Mouse (Mus musculus) left cerebral cortex, postnatal 14 days (tissue): ENCODE results near the gene Atg7. TPM values are rescaled to one million over a fixed set of nuclear protein-coding genes. Genes with fewer than 3 reads are reported as not detected.
A peak's percentile ranks its signal among the peaks of the same experiment; 100 is the strongest.

Experiments used
- DNase-seq, 2 experiments: peaks; one replicate each; pipeline ENCODE4 v3.0.0; 2021 to 2022; ENCODE audit warnings: low spot score in 2 of 2, mixed read lengths in 1 of 2
- intact Hi-C: fragments of 180-260 bp; cut with DNase I; formaldehyde crosslinking; loops from one replicate; pipeline ENCODE4 v1.15.1; 2025
- total RNA-seq, 2 experiments: library from RNA; stranded (reverse); gene quantifications; 2 replicates each; pipeline ENCODE4 v1.2.3; 2021

Gene Atg7
- total RNA-seq, 2 experiments from 2014 or later, result 25.5 to 26.2 TPM

GRCm38 (mm10) chr6:114723925-114724324 lies 81.0 kb downstream of the Atg7 start:
- intact Hi-C loops, result loop anchor here (1.0 to 5.0 kb wide), 2 partner anchors 202 to 283 kb away; no protein-coding TSS in a partner anchor
- peak; percentile 78 for DNase-seq

- DNase-seq, result no peak
- intact Hi-C loops, result loop anchor here (1.0 to 5.0 kb wide), 2 partner anchors 202 to 283 kb away; no protein-coding TSS in a partner anchor
These were observed 81.5 kb downstream of the Atg7 start for GRCm38 (mm10) chr6:114724351-114724750.

GRCm38 (mm10) chr6:114725147-114725575 lies 82.3 kb downstream of the Atg7 start:
- intact Hi-C loops, result loop anchor here (5.0 kb wide), 1 partner anchor 302 kb away; no protein-coding TSS in a partner anchor
- DNase-seq, result no peak

GRCm38 (mm10) chr6:114726681-114727080 lies 83.8 kb downstream of the Atg7 start:
- no peak for DNase-seq
- intact Hi-C loops, result loop anchor here (5.0 kb wide), 1 partner anchor 301 kb away; no protein-coding TSS in a partner anchor

GRCm38 (mm10) chr6:114733156-114733555 lies 90.3 kb downstream of the Atg7 start:
- intact Hi-C loops, result loop anchor here (10.0 kb wide), 1 partner anchor 72 kb away; no protein-coding TSS in a partner anchor

GRCm38 (mm10) chr6:114733681-114734080 lies 90.8 kb downstream of the Atg7 start:
- no peak for DNase-seq
- intact Hi-C loops, result loop anchor here (10.0 kb wide), 1 partner anchor 71 kb away; no protein-coding TSS in a partner anchor

More at GRCm38 (mm10) chr6:114733156-114733555, 90.3 kb downstream of the Atg7 start:
- DNase-seq, result no peak

- intact Hi-C loops, result loop anchor here (10.0 kb wide), 1 partner anchor 70 kb away; no protein-coding TSS in a partner anchor
- DNase-seq, result no peak
These were observed 92.2 kb downstream of the Atg7 start for GRCm38 (mm10) chr6:114735054-114735453.

GRCm38 (mm10) chr6:114736355-114736754 lies 93.5 kb downstream of the Atg7 start:
- no peak for DNase-seq
- intact Hi-C loops, result loop anchor here (10.0 kb wide), 1 partner anchor 68 kb away; no protein-coding TSS in a partner anchor

- intact Hi-C loops, result loop anchor here (10.0 kb wide), 1 partner anchor 68 kb away; no protein-coding TSS in a partner anchor
- DNase-seq, result no peak
These were observed 94.3 kb downstream of the Atg7 start for GRCm38 (mm10) chr6:114737181-114737580.

GRCm38 (mm10) chr6:114737931-114738759 lies 95.2 kb downstream of the Atg7 start:
- intact Hi-C loops, result loop anchor here (10.0 kb wide), 1 partner anchor 67 kb away; no protein-coding TSS in a partner anchor
- DNase-seq, result no peak

- DNase-seq, result no peak
- intact Hi-C loops, result loop anchor here (10.0 kb wide), 1 partner anchor 66 kb away; no protein-coding TSS in a partner anchor
These were observed 95.8 kb downstream of the Atg7 start for GRCm38 (mm10) chr6:114738760-114739112.

- intact Hi-C loops, result no loop called here
- no peak for DNase-seq
These were observed 99.5 kb downstream of the Atg7 start for GRCm38 (mm10) chr6:114742209-114743003.

GRCm38 (mm10) chr6:114743126-114743525 lies 100.2 kb downstream of the Atg7 start:
- no peak for DNase-seq
- intact Hi-C loops, result no loop called here

- intact Hi-C loops, result no loop called here
- DNase-seq, result no peak
These were observed 100.9 kb downstream of the Atg7 start for GRCm38 (mm10) chr6:114743845-114744244.

GRCm38 (mm10) chr6:114746439-114746974 lies 103.6 kb downstream of the Atg7 start:
- intact Hi-C loops, result no loop called here
- DNase-seq, result no peak

GRCm38 (mm10) chr6:114748419-114748818 lies 105.5 kb downstream of the Atg7 start:
- no peak for DNase-seq
- intact Hi-C loops, result no loop called here

GRCm38 (mm10) chr6:114748882-114749281 lies 106.0 kb downstream of the Atg7 start:
- intact Hi-C loops, result no loop called here

GRCm38 (mm10) chr6:114758795-114759194 lies 115.9 kb downstream of the Atg7 start:
- intact Hi-C loops, result no loop called here

More at GRCm38 (mm10) chr6:114748882-114749281, 106.0 kb downstream of the Atg7 start:
- DNase-seq, result no peak

GRCm38 (mm10) chr6:114766314-114766713 lies 123.4 kb downstream of the Atg7 start:
- no peak for DNase-seq
- intact Hi-C loops, result no loop called here

More at GRCm38 (mm10) chr6:114758795-114759194, 115.9 kb downstream of the Atg7 start:
- DNase-seq, result no peak
